Mouse (Mus musculus) C2C12 (cell line): ENCODE data around the gene A4galt. TPM values are rescaled to one million over a fixed set of nuclear protein-coding genes. Genes with fewer than 3 reads are reported as not detected.

Source experiments
- H3K27me3 ChIP-seq: one replicate; pipeline ENCODE4 v1.6.1; 2011; ENCODE audit not compliant: control insufficient read depth, insufficient read depth, insufficient read length
- H3K36me3 ChIP-seq: one replicate; pipeline ENCODE4 v1.6.1; 2011; ENCODE audit not compliant: control insufficient read depth, insufficient read depth
- H3K4me3 ChIP-seq: one replicate; pipeline ENCODE4 v1.5.1; 2011; ENCODE audit warnings: mild to moderate bottlenecking, control low read depth; ENCODE audit not compliant: poor library complexity, insufficient read depth, severe bottlenecking
- H3K79me2 ChIP-seq: one replicate; pipeline ENCODE4 v1.6.1; 2011; ENCODE audit not compliant: control insufficient read depth, insufficient read depth
- H3K79me3 ChIP-seq: one replicate; pipeline ENCODE4 v1.6.1; 2011; ENCODE audit warnings: low read depth, control low read depth
- H3ac ChIP-seq: one replicate; pipeline ENCODE3; 2011; ENCODE audit warnings: low read depth; ENCODE audit not compliant: control insufficient read depth, insufficient read length
- CEBPB ChIP-seq: IDR thresholded peaks from one replicate; pipeline ENCODE4 v1.6.1; 2011; ENCODE audit warnings: low read depth, mild to moderate bottlenecking, control low read depth, moderate library complexity
- CTCF ChIP-seq: IDR thresholded peaks from one replicate; pipeline ENCODE4 v1.5.1; 2011; ENCODE audit not compliant: control insufficient read depth, insufficient read depth, insufficient read length
- FOSL1 ChIP-seq: IDR thresholded peaks from one replicate; pipeline ENCODE4 v1.8.0; 2011; ENCODE audit warnings: mild to moderate bottlenecking, low read length; ENCODE audit not compliant: poor library complexity, insufficient read depth, severe bottlenecking
- MAX ChIP-seq: IDR thresholded peaks from one replicate; pipeline ENCODE4 v1.6.1; 2011; ENCODE audit warnings: mild to moderate bottlenecking, control low read depth
- MYOD1 ChIP-seq: IDR thresholded peaks from one replicate; pipeline ENCODE4 v1.6.1; 2011; ENCODE audit warnings: low read depth; ENCODE audit not compliant: control insufficient read depth, insufficient read length
- MYOG ChIP-seq: IDR thresholded peaks from one replicate; pipeline ENCODE4 v1.6.1; 2011; ENCODE audit not compliant: control insufficient read depth, insufficient read length; ENCODE audit errors: extremely low read depth
- USF1 ChIP-seq: IDR thresholded peaks from one replicate; pipeline ENCODE4 v1.6.1; 2011; ENCODE audit warnings: low read depth, mild to moderate bottlenecking, control low read depth, moderate library complexity
- polyA plus RNA-seq: library from polyadenylated mRNA; unstranded; fragments of >200 nt; fragmentation: generic; extraction: Trizol; gene quantifications from one replicate; pipeline ENCODE4 v1.2.1, GENCODE M21; 2012; ENCODE audit warnings: missing spikeins

The A4galt gene
- polyA plus RNA-seq, 1 experiment: 27.6 TPM

GRCm38 (mm10) chr15:83256491-83256890 lies 4.9 kb upstream of the A4galt start:
- Histone ChIP-seq H3K79me2 (no peaks in the 10 kb centered on the region), H3K79me3 (no peaks in the 10 kb centered on the region), H3K36me3 (no peaks in the 10 kb centered on the region), H3K27me3 (no peaks in the 10 kb centered on the region), H3K4me3 (no peak overlapping the region), H3ac (no peak overlapping the region)
- TF ChIP-seq MYOG (no peak), MYOD1 (no peak), CTCF (no peak), CEBPB (no peak), MAX (no peak), FOSL1 (no peak), USF1 (no peak)

- no peaks in the 10 kb centered on the region for H3K27me3 ChIP-seq
- peaks cover 4% of the 10 kb centered on the region for H3K79me2 ChIP-seq
- no peaks in the 10 kb centered on the region for H3K36me3 ChIP-seq
- no peak overlapping the region for H3K4me3 ChIP-seq
- TF ChIP-seq MYOG (no peak), USF1 (no peak), MYOD1 (no peak), CEBPB (no peak), CTCF (no peak), MAX (no peak), FOSL1 (no peak)
- H3K79me3 ChIP-seq: no peaks in the 10 kb centered on the region
- H3ac ChIP-seq: no peak overlapping the region
Measured at GRCm38 (mm10) chr15:83255944-83256343, 4.4 kb upstream of the A4galt start.

- no peaks in the 10 kb centered on the region for H3K27me3 ChIP-seq
- H3K36me3 ChIP-seq: no peaks in the 10 kb centered on the region
- H3K79me2 ChIP-seq: peaks cover 10% of the 10 kb centered on the region
- H3K79me3 ChIP-seq: peaks cover 3% of the 10 kb centered on the region
- H3ac ChIP-seq: no peak overlapping the region
- H3K4me3 ChIP-seq: no peak overlapping the region
- TF ChIP-seq MAX (no peak), CTCF (peak; percentile 8), MYOD1 (no peak)
Measured at GRCm38 (mm10) chr15:83255191-83255782, 3.7 kb upstream of the A4galt start.

GRCm38 (mm10) chr15:83254372-83255070 lies 2.9 kb upstream of the A4galt start:
- no peaks in the 10 kb centered on the region for H3K36me3 ChIP-seq
- no peak overlapping the region for H3K4me3 ChIP-seq
- no peak for TF ChIP-seq MYOG
- no peak for TF ChIP-seq CEBPB

DNA sequence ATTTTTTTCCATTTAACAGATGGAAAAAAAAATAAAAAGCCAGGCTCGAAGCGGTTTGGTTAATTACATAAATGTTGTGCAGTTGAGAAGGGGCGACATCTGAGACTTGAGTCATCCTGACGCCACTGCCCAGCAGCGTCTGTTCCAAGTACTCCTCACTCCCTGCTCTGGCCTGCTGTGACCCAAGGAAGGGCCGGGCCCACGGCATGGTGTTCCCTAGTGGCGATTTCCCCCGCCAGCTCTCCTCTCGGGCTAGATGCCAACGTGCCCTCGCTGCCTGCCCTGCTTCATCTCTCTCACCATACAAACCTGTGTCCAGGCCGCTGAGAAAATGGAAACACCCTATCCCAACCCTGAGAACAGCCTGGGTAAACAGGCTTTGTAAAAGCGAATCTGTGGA lies 486 bp upstream of the A4galt start:
- no peaks in the 10 kb centered on the region for H3K36me3 ChIP-seq
- H3ac ChIP-seq: no peak overlapping the region
- peak overlapping the region; percentile 81 for H3K4me3 ChIP-seq
- H3K79me3 ChIP-seq: peaks cover 20% of the 10 kb centered on the region
- peaks cover 40% of the 10 kb centered on the region for H3K79me2 ChIP-seq
- H3K27me3 ChIP-seq: no peaks in the 10 kb centered on the region
- TF ChIP-seq MAX (peak; percentile 66), USF1 (no peak)

More at GRCm38 (mm10) chr15:83254372-83255070, 2.9 kb upstream of the A4galt start:
- peaks cover 8% of the 10 kb centered on the region for H3K79me3 ChIP-seq
- H3K27me3 ChIP-seq: no peaks in the 10 kb centered on the region
- H3K79me2 ChIP-seq: peaks cover 18% of the 10 kb centered on the region
- no peak overlapping the region for H3ac ChIP-seq

DNA sequence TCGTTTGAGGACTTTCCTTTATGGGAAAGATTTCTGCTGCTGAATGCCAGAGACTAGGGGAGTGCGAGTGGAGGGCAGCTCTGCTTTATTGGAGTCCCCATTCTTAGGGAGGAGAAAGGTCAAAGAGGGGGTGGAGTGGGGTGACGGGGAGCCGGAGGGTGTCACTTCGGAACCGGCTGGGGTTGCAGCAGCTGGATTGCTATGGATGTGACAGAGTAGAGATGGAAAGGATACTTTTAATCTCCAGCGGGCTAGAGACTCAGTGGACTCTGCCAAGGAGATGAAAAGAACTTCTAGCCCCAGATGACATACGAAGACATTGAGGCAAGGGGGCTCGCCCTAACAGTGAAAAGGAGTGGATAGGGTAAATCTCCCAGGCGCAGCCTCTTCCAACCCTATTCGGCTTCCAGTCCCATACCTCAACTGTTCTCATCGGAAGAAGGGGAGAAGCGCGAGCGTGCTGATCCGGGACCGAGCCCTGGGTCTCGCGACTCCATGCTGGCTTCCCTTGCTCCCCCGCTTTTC lies 861 bp downstream of the A4galt start:
- Histone ChIP-seq H3ac (peak overlapping the region; percentile 62), H3K27me3 (no peaks in the 10 kb centered on the region), H3K79me3 (peaks cover 26% of the 10 kb centered on the region), H3K4me3 (peak overlapping the region; percentile 81), H3K79me2 (peaks cover 54% of the 10 kb centered on the region), H3K36me3 (peaks cover 3% of the 10 kb centered on the region)
- TF ChIP-seq MAX: no peak
- no peak for TF ChIP-seq MYOG
- no peak for TF ChIP-seq USF1
- no peak for TF ChIP-seq MYOD1
- TF ChIP-seq CEBPB: no peak
- TF ChIP-seq FOSL1: no peak
- TF ChIP-seq CTCF: no peak
